Mouse (Mus musculus) embryo, embryonic 9.5 days (tissue): ENCODE results near the gene Ssrp1.

Experiments used
- DNase-seq: peaks from one replicate; pipeline ENCODE4 v3.0.0-alpha.2; 2017; ENCODE audit errors: extremely low spot score

Gene Ssrp1

DNA sequence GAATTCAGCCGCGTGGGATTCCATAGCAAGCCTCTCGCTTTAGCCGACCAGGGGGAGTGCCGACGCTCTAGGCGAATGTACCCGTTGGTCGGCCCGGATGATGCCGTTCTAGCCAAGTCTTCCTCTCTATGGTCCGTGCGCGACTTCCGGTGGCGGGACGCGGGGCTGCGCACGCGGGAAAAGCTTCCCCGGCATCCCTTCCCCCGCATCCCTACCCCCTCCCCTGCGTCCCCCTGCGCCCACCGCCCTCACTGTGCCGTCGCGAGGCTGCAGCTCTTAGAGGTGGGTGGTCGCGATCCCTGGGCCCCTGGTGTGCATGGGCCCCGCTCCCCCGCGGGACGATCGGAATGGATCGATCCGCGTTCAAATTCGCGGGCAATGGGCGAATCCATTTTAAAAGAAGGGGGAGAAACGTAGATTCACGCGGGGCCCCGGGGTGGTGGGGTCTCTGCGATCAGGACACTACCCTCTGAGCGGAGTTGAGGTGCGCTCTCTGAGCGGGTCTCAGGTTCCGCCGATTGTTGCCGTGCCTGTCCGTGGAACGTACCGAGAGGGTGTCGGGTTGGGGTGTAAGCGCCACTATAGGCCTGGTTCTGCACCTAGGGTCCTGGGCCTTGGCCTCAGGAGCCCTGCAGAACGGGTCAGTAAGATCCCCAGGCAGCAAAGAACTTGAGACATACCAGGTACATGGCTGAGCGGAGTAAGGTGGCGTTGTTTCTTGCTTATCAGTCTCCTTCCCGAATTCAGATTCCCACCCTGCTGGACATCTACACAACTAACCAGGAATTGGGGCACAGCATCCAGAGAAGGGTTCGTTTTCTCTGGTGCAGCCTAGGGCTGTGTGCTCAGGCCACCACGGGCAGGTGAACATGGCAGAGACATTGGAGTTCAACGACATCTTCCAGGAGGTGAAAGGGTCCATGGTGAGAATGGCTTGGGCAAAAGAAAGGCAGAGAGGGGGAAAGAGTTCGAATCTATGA is at the start of gene Ssrp1, which contains the start of gene P2rx3:
Ssrp1 (plus strand) TSS at position 188 of the 980 bp plus-strand sequence.
P2rx3 (minus strand) TSS at position 416 of the 980 bp plus-strand sequence.
- DNase-seq: peak; percentile 95

DNA sequence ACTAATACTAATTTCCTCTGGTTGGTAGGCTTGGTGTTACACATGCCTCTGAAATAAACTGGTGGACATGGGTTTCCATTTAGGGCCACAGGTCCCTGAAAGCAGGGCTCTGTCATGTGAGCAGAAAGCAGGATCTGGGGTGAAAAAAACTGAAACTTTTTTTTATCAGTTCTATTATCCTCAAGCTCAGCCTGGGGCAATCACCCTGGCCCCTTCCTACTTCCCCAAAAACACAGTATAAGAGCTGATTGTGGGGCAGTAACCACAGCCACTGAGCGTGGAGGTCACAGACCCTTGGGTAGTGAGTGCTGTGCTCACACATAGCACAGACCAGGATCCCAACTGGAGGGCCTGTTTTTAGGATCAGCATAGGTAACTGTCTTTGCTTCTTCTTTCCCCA is 49.1 kb upstream of the Ssrp1 start, which contains the start of gene Prg3:
Prg3 (plus strand) TSS at position 286 of the 400 bp plus-strand sequence.
- DNase-seq: no peak

DNA sequence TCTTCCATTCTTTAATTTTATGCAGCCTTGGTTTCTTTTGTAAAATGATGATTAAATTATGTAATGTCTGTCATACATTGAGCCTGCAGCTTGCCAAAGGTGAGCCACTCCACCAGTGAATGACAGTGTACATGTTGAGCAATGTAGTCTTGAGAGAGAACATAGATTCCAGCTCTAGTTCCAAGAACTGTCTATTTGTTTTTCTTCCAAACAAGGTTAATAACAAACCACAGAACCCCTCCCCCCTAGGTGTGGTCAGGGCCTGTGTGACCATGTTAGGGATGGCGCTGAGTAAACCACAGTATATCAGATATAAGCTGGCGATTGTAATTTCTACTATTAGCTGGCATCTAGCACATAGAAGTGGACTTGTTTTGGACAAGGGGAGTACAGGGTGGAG is 40.7 kb upstream of the Ssrp1 start:
- no peak for DNase-seq

DNA sequence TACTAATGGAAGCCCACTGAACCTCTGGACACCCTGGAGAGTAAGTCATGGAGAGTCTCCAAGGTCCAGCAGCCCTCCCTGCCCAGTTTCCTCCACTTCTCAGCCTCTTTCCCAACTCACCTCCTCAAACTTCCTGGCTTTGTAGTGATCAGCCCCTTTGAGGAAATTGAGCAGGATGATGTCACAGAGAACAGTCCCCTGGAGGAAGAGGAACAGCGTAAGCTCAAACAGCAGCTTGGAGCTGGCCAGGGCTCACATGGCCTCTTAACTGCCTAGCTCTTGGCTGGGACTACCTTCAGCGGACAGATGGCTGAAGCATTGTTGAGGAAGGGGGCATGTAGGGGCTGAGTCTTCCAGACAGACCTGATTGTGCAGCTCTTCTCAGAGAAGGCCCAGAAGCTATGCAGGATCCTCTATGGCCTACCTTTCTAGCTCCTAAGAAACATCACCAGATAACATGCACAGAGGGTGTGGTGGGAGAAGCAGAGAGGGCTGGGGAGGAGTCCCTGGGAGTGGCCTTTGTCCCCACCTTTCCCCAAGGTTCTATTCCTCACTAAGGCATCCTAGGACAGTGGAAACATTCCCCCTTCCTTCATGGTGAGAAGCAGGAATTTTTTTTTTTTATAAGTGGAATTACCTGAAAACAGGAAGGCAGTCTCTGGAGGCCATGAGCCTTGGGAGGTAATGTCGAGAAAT is 37.4 kb upstream of the Ssrp1 start:
- no peak for DNase-seq

DNA sequence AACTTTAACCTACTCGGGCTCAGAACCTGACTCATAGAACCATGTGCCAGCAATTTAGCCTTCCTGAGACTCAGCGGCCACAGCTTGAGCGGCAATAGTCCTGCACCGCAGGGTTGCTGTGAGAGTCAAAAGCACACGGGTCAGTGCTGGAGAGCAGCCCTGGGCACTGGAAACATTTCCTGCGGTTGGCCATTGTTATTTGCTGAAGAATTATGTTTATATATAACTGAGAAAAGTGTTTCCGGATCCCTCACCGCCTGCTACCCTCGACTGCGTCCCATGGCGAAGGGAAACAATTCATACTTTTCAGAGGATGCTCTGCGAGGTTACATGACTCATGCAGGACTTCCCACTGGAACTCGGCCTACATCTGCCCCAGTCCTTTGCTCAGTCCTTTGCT is 35.5 kb upstream of the Ssrp1 start:
- no peak for DNase-seq

DNA sequence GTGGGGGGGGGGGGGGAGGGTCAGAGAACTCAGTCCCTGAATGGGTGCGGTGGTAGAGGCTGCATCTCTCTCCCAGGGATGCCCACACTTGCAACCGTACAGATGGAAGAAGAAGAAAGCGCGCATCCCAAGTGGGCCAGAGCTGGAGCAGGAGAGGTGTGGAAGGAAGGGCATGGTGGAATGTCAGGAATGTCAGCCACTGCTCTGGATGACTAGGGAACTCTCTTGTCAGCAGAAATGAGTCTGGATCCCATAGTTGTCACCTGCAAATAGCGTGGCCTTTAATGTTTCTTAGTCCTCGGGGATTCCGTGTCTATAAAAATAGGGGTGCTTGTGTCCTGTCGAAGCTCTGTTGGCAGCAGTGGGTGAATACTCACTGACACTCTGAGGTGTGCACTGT is 34.5 kb upstream of the Ssrp1 start:
- DNase-seq: no peak

DNA sequence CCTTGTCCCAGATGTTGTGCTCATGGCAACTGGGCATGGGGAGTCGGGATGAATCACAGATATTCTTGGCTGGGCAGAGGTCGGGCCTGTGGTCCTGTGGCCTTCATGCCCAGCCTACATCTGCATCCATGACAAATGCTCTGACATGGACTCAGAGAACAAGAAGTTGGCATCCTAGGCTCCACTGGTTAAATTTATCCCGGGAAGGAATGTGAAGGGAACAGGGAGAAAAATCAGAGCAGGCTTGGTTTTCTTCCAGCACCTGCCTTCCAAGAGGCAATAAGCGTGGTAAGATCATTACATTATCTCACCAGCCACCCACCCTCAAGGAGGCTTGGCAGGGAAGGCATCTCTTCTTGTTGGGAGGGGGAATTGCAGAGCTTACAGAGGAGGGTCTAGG is 32.7 kb upstream of the Ssrp1 start:
- no peak for DNase-seq

DNA sequence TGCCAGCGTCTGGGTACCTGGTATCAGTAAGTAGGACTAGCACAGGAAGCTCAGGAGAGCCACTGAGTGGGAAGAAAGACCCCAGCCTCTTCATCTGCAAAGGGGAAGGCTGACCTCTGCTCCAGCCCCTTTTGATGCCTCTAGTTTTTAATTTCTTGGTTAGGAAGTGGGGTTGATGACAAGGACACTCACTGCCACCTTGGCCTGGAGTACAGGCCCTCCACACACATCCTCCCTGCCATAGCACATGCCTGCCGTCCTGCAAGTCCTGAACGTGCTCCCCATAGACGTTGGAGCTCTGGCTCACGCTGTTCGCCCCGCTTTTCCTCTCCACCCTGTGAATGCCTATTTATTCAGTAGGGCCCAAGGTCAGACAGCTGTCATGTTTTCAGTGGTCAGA is 30.4 kb upstream of the Ssrp1 start:
- DNase-seq: no peak

DNA sequence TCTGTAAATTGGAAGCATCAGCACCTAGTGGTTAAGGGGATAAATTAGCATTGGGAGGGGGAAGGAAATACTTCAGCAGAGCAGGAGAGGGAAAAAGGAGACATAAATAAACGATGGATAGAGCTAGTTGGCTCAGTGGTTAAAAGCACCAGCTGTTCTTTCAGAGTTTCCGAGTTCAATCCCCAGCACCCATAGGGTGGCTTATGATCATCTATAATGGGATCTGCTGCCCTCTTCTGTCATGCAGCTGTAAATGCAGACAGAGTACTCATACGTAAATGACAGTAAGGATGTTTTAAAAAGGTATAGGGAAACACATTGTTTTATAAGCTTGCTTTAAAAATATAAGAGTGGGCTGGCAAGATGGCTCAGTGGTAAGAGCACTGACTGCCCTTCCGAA is 29.3 kb upstream of the Ssrp1 start:
- DNase-seq: peak; percentile 17

DNA sequence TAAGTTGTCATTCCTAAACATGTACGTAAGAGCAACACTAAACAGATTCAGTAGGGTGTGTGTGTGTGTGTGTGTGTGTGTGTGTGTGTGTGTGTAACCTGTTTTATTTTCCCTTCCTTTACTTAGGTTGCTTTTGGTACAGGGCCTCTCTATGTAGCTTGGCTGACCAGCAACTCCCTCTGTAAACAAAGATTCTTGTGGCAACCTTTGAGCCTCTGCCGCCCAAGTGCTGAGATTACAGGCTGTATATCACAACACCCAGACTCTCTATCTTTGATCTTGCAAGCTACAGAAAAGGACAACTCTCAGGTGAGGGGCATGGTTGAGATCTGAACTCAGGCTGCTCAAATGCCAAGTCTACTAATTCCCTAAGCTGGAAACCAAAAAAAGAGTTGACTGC is 27.8 kb upstream of the Ssrp1 start:
- DNase-seq: no peak

DNA sequence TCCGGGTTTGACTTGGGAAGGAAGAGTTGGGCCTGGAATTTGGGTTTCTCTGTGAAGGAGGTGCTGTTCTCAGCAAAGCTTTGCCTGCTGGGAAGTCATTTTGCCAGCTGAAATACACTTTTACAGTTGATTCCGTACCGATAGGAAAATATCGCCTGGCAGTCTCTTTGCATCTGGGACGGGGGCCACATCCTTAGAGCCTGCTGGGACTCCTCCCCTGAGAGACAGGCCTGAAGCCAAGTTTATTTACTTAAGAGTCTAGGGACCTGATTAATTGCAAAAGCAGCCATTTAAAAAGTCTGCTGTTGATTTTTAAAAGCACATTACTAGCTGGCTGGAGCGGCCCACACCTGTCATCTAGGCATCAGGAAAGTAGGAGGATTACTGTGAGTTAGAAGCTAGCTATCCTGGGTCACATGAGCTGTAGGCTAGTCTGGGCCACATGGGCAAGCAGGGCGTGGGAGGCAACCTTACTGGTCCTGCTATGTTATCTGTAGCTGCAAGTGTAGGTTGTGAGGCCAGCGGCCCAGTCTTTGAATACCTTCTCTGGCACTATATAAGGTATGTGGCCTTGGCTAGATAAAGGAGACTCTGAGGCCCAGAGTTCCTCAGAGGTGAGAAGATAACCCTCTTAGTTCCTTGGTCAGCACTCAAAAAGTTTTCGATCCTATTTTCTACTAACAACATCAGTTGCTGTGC is 25.0 kb upstream of the Ssrp1 start:
- DNase-seq: no peak

DNA sequence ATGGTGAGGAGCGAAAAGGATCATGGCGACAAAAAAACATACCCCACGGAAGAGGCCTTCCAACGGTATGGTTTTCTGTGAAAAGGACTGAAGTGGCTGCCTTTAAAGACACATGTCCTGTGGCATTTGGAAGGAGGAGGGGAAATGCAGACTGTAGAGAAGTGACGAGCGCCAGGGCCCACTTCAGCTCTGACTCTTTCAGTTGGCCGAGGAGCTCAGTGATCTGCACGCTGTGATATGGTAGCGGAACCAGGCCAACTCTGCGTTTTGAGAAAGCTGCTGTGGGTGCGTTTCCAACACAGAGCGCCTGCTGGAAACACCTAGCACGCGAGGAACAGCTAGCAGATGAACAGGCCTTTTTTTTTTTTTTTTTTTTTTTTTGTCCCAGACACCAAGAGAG is 24.4 kb upstream of the Ssrp1 start:
- no peak for DNase-seq

DNA sequence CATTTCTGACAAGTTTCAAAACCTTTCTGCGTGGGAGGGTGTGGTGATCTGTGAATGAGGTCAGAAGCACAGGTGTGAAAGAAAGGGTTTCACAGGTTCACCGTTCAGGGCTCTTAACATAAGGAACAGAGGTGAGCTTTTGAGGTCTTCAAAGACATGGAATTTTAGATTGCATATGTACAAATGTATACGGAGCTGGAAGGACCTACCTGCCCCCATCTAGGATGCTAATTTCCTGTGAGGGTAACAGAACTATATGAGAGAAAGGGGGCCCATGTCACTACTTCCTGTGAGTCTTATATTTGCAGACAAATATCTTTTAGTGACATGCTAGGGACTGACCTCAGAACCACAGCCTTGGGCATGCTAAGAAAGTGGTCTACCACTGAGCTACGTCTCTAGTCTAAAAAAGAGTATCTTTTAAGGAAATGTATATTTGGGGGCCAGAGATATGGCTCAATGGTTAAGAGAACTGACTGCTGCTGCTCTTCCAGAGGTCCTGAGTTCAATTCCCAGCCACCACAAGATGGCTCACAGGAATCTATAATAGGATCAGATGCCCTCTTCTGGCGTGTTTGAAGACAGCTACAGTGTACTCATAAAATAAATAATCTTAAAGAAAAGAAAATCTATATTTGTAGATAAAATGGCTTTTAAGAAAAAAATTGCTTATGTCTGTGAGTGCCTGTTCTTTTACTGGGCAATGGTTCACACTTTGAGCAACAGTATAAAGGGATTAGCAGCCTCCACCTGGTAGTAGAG is 23.0 kb upstream of the Ssrp1 start:
- DNase-seq: no peak

DNA sequence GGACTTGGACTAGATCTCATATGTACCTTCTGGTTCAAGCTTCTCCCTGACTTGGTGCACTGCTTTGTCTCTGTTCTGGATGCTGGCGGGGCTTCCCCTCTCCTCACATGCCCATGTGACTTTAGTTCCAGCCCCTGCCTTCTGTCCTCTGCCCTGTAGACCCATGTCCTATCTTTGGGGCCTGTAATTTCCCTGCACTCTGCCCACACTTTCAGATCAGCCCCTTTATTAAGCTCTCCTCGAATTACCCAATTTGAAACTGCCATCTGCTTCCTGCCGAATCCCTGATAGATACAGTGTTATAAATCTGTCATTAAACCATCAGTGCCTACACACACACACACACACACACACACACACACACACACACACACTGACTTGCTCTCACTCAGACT is 22.4 kb upstream of the Ssrp1 start:
- DNase-seq: no peak

DNA sequence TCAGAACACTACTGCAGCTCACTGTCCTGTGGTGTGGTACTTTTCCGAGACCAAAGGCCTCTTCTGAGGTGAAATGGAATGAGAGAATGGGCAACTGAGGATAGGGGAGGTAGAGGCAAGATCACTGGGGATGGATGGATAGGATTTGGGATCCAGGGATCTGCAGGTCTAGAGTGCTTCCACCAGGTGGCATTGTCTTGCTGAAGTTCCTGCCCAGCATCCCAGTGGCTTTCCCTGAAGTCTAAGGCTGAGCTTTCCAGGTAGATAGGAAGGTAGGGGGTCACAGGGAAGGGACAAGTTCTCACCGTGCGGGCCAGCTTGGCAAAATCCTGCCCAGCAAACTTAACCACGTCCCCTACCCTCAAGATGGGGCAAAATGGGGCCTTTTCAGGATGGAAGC is 15.0 kb upstream of the Ssrp1 start:
- DNase-seq: no peak

DNA sequence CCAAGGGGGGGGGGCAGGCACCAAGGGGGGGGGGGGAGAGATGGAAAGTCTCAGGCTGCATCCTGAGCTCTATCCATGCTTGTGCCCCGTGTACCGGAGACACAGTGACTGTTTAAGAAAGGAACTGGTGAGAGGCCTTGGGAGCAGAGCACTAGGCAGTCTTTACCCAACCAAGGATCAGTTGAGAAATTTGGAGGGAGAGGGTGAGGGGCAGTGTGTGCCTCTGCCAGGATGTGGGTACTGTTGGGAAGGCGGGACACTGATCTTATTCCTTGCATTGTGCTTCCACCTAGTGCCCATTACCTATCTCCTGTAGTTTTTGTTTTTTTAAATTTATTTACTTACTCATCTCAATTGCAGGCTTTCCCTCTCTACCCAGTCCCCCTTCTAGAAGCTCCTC is 10.9 kb upstream of the Ssrp1 start:
- DNase-seq: no peak

DNA sequence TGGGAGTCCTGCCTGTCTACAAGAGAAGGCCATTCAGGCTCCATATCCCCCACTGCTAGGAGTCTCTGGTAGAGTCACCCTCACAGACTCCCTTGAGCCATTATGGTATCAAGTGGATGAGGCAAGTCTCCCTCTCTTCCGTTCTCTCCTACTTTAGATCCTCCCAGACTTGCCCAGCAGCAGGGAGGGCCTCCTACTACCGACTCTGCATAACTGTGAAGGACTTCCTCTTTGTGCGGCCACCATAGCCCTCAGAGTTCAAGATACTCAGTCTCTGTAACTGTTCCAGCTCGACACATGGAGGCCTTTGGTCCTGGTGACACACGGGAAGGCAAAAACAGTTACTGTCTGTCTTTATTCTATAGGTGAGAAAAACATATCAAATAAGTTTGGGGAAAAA is 9.8 kb upstream of the Ssrp1 start:
- no peak for DNase-seq

DNA sequence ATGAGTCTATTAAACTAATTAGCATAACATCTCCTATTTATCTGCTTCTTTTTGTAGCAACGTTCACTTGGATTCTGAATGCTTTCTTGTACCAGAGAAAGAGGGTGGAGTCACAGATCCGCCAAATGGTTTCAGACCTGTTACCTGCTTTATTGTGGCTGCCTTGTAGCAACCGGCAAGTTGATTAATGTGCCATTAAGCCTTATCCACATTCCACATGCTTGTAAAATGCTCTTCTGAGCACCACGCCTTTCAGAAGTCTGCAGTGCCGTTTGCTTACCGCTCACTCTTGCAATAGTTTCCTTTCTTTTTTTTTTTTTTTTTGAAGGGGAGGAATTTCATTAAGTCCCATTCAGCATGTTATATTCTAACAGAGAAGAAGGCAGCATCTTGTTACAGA is 7.1 kb upstream of the Ssrp1 start:
- DNase-seq: no peak

DNA sequence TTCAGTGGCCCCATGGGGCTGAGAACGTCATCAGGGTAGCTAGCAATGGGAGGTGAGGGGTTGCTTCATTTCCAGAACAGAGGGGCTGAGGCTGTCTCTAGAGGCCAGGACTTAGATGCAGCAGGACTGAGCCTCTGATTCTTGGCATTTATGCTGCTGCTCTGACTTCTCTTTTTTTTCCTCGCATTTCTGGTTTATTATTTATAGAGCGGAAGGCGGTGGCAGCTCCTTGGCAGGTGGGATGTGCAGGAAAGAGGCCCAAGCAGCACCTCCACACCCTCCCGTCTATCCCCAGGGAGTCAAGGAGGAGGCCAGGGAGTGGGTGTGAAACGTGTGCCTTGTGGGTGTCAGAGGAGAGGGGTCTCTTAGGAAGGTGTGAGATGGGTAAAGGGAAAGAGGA is 6.0 kb upstream of the Ssrp1 start:
- no peak for DNase-seq

DNA sequence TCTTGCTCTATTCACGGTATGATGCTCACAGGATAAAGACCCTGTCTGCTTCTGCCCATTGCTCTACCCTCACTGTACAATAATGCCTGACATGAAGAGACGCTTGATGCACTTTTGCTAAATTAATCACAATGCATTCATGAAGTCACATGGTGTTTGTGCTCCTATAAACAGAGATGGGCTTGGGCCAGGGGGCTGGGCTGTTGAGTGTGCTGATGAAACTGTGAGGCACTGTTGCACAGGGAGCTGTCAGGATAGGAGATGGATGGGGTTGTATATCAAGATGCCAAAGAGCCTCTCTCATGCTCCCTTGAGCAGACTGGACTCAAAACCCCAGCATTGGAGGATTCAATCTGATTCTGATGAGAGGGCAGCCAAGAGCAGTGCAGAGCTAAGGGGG is 3.9 kb upstream of the Ssrp1 start:
- DNase-seq: no peak

DNA sequence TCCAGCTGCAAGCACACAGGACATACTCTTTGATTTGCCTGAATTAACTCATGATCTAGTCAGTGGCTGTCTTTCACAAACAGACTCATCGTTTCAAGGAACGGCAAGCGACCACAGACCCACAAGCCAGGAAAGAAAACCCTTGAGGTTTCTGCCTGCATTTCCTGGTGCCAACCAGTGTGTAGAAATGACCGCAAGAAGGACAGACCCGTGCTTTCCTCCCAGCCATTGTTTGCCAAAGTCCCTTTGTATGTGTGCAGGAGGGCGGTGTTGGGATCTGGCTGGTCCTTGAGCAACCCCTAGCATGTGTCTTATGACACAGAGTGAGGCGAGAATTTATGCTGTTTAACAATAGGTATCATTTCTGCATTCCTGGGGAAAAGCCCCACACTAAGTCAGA is 2.9 kb upstream of the Ssrp1 start:
- no peak for DNase-seq
